Mouse (Mus musculus) gastrocnemius, postnatal 36 days (tissue): ENCODE data around the gene Vmn2r48. TPM values are rescaled to one million over a fixed set of nuclear protein-coding genes. Genes with fewer than 3 reads are reported as not detected.
"Not testable (repeated sequence)": the region's sequence is repeated elsewhere in the genome, so short reads cannot be mapped to it uniquely, and the experiment has no call there.

Experiments used
- DNase-seq, 2 experiments: peaks; one replicate each; pipeline ENCODE4 v3.0.0; 2022
- intact Hi-C: fragments of 180-260 bp; cut with DNase I; formaldehyde crosslinking; loops from one replicate; pipeline ENCODE4 v1.15.1; 2025
- long read RNA-seq, 2 experiments: library from polyadenylated mRNA; stranded (forward); transcript quantifications; one replicate each; pipeline ENCODE4 v2.0.0; 2021
- total RNA-seq, 2 experiments: library from RNA; stranded (reverse); gene quantifications; 2 replicates each; pipeline ENCODE4 v1.2.3; 2021

Vmn2r48 gene
- not detected for total RNA-seq
- long read RNA-seq, experiment 1: 0 reads
- long read RNA-seq, experiment 2: 0 reads

DNA sequence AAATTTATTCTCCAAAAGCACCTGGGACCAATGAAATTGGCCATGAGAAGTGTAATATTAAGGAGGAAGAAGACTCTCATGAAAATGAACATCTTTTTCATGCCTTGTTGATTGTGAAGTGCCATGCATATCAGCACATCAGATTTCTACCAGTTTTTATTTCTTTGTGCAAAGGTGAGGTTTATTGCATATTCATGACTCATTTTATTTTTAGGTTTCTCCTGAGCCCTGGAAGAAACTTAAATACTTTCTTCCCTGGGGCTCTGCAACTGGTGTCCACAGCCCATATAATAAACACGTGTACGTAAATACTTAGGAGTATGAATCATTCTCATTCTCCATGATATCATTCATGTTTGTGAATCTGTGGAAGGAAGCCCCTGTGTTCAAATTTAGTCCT, at the start of gene Vmn2r48:
TSS of gene Vmn2r48 (minus strand) at position 101 of the 400 bp plus-strand sequence.
- DNase-seq: not testable (repeated sequence)

DNA sequence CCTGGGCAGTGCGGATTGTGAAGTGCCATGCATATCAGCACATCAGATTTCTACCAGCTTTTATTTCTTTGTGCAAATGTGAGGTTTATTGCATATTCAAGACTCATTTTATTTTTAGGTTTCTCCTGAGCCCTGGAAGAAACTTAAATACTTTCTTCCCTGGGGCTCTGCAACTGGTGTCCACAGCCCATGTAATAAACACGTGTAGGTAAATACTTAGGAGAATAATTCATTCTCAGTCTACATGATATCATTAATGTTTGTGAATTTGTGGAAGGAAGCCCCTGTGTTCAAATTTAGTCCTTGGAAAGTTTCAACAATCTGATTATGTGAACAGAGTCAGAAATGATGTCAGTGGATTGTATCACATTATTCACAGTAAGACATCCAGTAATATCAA, 38.8 kb upstream of the Vmn2r48 start, which contains the start of gene Vmn2r49:
TSS of gene Vmn2r49 (minus strand) at position 101 of the 400 bp plus-strand sequence.
- DNase-seq, intact Hi-C loops: not testable (repeated sequence)

More for the DNA sequence above, at the start of gene Vmn2r48:
- intact Hi-C loops: not testable (repeated sequence)

Other genes with a start within 250 kb of the Vmn2r48 start
- gene Vmn2r46, start 183.0 kb downstream of the Vmn2r48 start, total RNA-seq: not detected
- gene Vmn2r47, start 112.3 kb downstream of the Vmn2r48 start, total RNA-seq: not detected
- gene Vmn2r49, start 38.7 kb upstream of the Vmn2r48 start, total RNA-seq: not detected
- gene Vmn2r50, start 99.7 kb upstream of the Vmn2r48 start, total RNA-seq: not detected
- not detected for gene Vmn2r51, start 152.2 kb upstream of the Vmn2r48 start, total RNA-seq
- not detected for gene Vmn2r52, start 223.0 kb upstream of the Vmn2r48 start, total RNA-seq